Mouse (Mus musculus) myocyte (in vitro differentiated cells): ENCODE results near the gene Comtd1.

Experiments used
- POLR2A ChIP-seq: IDR thresholded peaks from one replicate; pipeline ENCODE4 v1.6.1; 2011; ENCODE audit warnings: low read depth, mild to moderate bottlenecking, control low read depth, moderate library complexity; ENCODE audit not compliant: insufficient read length
- USF1 ChIP-seq: IDR thresholded peaks from one replicate; pipeline ENCODE4 v1.6.1; 2011; ENCODE audit warnings: low read depth, mild to moderate bottlenecking, control low read depth, moderate library complexity

GRCm38 (mm10) chr14:21851996-21852791 is 3.4 kb upstream of the Comtd1 start:
- TF ChIP-seq POLR2A (no peak), USF1 (no peak)
